Mouse (Mus musculus) small intestine, adult 2 months (tissue): ENCODE data around the gene Ttn. TPM values are rescaled to one million over a fixed set of nuclear protein-coding genes. Genes with fewer than 3 reads are reported as not detected.

ENCODE experiments used
- H3K27ac ChIP-seq: fragments of 200-500 bp; 2 replicates; pipeline ENCODE4 v1.5.1; 2012; ENCODE audit warnings: low read depth, low read length, control low read depth, inconsistent platforms; ENCODE audit not compliant: insufficient read depth
- H3K27me3 ChIP-seq: fragments of 200-500 bp; 2 replicates; pipeline ENCODE4 v1.6.1; 2012; ENCODE audit warnings: mild to moderate bottlenecking, moderate library complexity, low read length, inconsistent platforms; ENCODE audit not compliant: control insufficient read depth, insufficient read depth
- H3K36me3 ChIP-seq: fragments of 200-500 bp; 2 replicates; pipeline ENCODE4 v1.6.1; 2012; ENCODE audit warnings: mild to moderate bottlenecking, low read length, control low read depth, inconsistent platforms; ENCODE audit not compliant: control insufficient read depth, insufficient read depth
- H3K4me1 ChIP-seq: fragments of 200-500 bp; 2 replicates; pipeline ENCODE4 v1.6.1; 2012; ENCODE audit warnings: low read length, inconsistent platforms, mixed read lengths; ENCODE audit not compliant: control insufficient read depth, insufficient read depth, insufficient read length
- H3K4me3 ChIP-seq: fragments of 200-500 bp; 2 replicates; pipeline ENCODE4 v1.5.1; 2012; ENCODE audit warnings: low read depth, mild to moderate bottlenecking, control low read depth, inconsistent platforms, low read length, moderate library complexity
- CTCF ChIP-seq: fragments of 200-500 bp; IDR thresholded peaks from 2 replicates; pipeline ENCODE4 v1.5.1; 2012; ENCODE audit warnings: low read depth, mild to moderate bottlenecking, control low read depth, inconsistent platforms, low read length, moderate library complexity, mixed read lengths; ENCODE audit not compliant: insufficient replicate concordance, insufficient read length; ENCODE audit errors: extremely low read depth
- POLR2A ChIP-seq: fragments of 200-500 bp; IDR thresholded peaks from 2 replicates; pipeline ENCODE4 v1.6.1; 2012; ENCODE audit warnings: low read depth, mild to moderate bottlenecking, control low read depth, inconsistent platforms, low read length, moderate library complexity
- WGBS: fragments of 180-500 bp; shearing (Covaris S2); methylation state at CpG from one replicate; pipeline ENCODE4 v1.1.7; 2018; 5-methylcytosine and 5-hydroxymethylcytosine counted together
- polyA plus RNA-seq: library from polyadenylated mRNA; depleted of rRNA; stranded (reverse); fragments of >200 nt; gene quantifications from 2 replicates; pipeline ENCODE4 v1.2.3, GENCODE M21; 2012

Gene Ttn
- polyA plus RNA-seq, 1 experiment, result 0.01 TPM

DNA sequence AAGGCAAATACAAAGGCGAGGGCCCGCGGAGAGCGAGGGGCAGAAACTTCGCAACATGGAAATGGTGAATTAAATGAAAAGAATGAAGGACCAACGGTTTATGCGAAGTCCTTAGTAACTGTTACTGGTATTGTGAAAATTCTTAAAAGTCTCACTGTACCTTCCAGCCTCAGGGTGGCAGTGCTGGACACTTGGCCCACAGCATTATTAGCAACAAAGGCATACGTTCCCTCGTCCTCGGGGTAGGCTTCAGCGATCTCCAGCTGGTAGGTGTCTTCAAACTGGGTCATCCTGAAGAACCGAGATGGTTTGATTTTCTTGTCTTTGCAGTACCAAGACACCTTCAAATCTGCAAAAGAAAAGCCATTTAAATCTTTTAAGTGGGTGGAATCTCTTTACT is 55.4 kb downstream of the Ttn start:
- Histone ChIP-seq H3K36me3 (no peaks in the 10 kb centered on the region), H3K27ac (no peak overlapping the region), H3K27me3 (no peaks in the 10 kb centered on the region), H3K4me1 (no peaks in the 10 kb centered on the region), H3K4me3 (no peak overlapping the region)
- 69% methylated on average over 12 of the region's 12 CpGs for WGBS
- TF ChIP-seq CTCF (no peak), POLR2A (no peak)

DNA sequence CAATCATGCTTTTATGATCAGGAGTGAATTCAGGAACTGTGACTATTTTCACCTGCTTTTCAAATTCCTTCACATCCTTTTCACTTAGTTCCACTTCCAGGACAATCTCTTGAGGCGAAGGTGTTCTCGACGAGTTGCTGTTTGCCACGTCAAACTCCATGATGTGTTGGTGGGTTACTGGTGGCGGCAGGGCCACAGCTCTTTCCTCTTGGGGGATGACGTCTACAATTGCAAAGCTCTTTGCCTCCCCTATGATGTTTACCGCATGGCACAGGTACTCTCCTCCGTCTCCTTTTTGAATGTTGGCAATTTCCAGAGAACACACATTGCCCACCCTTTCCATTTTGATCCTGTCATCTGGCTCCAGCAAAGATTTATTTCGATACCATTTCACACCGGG is 67.4 kb downstream of the Ttn start:
- TF ChIP-seq CTCF (no peak), POLR2A (no peak)
- no peaks in the 10 kb centered on the region for H3K36me3 ChIP-seq
- H3K27me3 ChIP-seq, result no peaks in the 10 kb centered on the region
- H3K27ac ChIP-seq, result no peak overlapping the region
- no peak overlapping the region for H3K4me3 ChIP-seq
- WGBS, result 93% methylated on average over 10 of the region's 10 CpGs
- no peaks in the 10 kb centered on the region for H3K4me1 ChIP-seq

DNA sequence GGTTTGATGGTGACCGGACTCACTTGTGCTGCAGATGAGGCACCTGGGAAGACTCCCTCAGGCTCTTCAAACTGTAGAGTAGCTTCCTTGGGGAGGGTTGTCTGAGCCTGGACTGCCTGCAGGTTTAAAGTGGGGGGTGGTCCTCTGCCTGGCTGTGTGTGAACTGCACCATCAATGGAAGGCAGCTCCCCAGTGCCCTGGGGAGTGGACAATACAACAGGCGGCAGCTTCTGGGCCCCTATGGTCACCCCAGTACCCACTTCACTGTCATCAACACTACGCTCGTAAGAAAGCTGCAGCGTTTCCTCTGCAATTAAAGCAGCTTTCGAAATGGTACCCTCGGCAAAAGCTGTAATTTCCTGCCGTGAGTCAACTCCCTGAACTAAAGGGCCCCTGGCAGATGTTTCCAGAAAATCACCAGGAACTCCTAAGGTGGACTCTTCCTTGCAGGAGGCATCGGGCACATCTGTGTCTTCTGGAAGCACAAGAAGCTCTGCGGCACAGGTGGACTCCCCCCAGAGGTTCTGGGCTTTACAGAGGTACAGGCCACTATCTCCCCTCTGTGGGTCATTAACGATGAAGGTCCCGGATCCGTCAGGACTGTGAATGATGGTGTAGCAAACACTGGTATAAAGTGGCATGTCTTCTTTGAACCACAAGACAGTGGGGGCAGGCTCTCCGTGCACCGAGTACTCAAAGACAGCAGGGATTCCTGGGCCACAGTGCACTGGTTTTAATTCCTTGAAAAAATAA is 73.5 kb downstream of the Ttn start:
- 80% methylated on average over 15 of the region's 15 CpGs for WGBS
- H3K4me1 ChIP-seq, result no peaks in the 10 kb centered on the region
- H3K27ac ChIP-seq, result no peak overlapping the region
- TF ChIP-seq CTCF (no peak), POLR2A (no peak)
- no peak overlapping the region for H3K4me3 ChIP-seq
- H3K27me3 ChIP-seq, result no peaks in the 10 kb centered on the region
- H3K36me3 ChIP-seq, result no peaks in the 10 kb centered on the region

DNA sequence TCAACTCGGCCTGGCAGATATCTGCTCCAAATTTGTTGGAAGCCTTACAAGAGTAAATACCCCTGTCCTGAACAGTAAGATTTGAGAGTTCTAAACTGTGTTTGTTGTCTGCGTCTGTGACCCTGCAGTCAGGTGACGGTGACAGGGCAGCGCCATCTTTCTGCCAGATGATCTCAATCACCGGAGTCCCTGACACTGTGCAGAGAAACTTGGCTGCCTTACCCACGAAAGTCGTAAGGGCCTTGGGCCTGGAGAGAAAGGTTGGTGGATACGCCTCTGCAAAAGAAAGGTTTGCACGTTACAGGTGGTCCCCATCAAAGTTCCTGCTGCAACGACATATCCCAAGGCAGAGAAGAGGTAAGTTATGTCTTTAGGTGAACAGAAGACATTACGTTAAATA is 79.0 kb downstream of the Ttn start:
- Histone ChIP-seq H3K4me3 (no peak overlapping the region), H3K4me1 (no peaks in the 10 kb centered on the region), H3K36me3 (no peaks in the 10 kb centered on the region), H3K27ac (no peak overlapping the region), H3K27me3 (no peaks in the 10 kb centered on the region)
- TF ChIP-seq CTCF, result no peak
- no peak for TF ChIP-seq POLR2A
- 88% methylated on average over 11 of the region's 11 CpGs for WGBS

DNA sequence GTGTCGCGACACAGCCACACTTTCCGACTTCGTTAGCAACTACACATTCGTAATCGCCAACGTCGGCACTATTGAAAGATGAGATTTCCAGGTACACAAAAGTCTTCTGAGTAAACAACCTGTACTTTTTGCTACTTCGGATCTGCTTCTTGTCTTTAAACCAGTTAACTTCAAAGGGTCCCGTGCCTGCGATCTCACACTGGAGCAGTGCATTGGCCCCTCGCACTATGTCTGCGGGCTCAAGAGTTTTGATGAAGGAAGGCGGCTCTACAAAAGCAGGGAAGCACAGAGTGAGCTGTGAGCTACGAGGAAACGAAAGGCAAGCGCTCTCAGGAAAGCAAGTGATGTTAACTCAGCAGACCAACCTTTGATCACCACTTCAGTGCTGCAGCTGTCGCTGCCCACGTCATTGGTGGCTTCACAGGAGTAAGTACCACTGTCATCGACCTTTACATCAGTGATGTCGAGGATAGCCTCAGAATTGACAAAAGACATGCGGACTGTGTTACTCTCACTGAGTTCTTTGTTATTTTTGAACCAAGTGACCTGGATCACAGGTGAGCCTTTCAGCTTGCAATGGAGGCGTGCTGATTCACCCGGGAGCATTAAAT is 80.8 kb downstream of the Ttn start:
- Histone ChIP-seq H3K4me3 (no peak overlapping the region), H3K27me3 (no peaks in the 10 kb centered on the region), H3K36me3 (no peaks in the 10 kb centered on the region), H3K27ac (no peak overlapping the region), H3K4me1 (no peaks in the 10 kb centered on the region)
- TF ChIP-seq POLR2A (no peak), CTCF (no peak)
- 83% methylated on average over 24 of the region's 24 CpGs for WGBS

DNA sequence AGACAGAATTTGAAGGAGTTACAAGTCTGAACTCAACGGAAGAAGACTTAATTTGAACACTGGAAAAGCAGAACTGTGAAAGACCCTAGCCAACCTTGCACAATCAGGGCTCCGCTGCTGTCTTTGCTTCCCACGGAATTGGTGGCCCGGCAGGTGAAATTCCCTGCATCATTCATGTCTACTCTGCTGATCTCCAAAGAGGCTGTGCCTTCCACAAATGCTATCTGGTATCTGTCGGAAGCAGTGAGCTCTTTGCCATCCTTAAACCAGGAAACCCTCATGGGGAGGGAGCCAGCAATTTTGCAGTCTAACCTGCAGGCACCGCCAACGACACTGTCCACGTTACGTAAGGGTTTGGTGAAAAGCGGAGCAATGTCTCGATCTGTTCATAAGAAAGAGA is 82.5 kb downstream of the Ttn start:
- H3K4me1 ChIP-seq, result no peaks in the 10 kb centered on the region
- no peak overlapping the region for H3K4me3 ChIP-seq
- H3K36me3 ChIP-seq, result no peaks in the 10 kb centered on the region
- no peak overlapping the region for H3K27ac ChIP-seq
- 93% methylated on average over 11 of the region's 11 CpGs for WGBS
- TF ChIP-seq CTCF, result no peak
- no peak for TF ChIP-seq POLR2A
- no peaks in the 10 kb centered on the region for H3K27me3 ChIP-seq

DNA sequence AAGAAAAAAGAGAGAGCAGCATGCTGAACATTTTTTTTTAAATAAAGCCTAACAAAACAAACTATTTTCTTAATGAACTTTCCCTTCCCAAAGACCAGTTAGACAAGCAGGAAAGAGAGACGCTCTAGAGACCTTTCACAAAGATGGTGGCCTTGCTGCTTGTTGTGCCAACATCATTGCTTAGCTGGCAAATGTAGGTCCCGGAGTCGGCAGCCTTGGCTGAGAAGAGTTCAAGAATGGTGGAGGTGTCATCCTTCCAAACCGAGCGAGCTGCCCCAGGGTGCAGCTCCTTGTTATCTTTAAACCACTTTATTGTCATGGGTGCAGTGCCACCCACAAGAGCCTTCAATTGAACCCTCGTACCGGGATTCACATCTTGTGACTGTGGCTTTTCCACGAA is 85.4 kb downstream of the Ttn start:
- Histone ChIP-seq H3K27ac (no peak overlapping the region), H3K36me3 (no peaks in the 10 kb centered on the region), H3K4me1 (no peaks in the 10 kb centered on the region), H3K27me3 (no peaks in the 10 kb centered on the region), H3K4me3 (no peak overlapping the region)
- TF ChIP-seq CTCF, result no peak
- no peak for TF ChIP-seq POLR2A
- 86% methylated on average over 8 of the region's 8 CpGs for WGBS
